Mouse (Mus musculus) kidney, postnatal 25 days (tissue): ENCODE results near the gene Galnt7.

Source experiments
- DNase-seq, 2 experiments: peaks; one replicate each; pipeline ENCODE4 v3.0.0; 2021; ENCODE audit warnings: mixed read lengths in 2 of 2

Gene Galnt7

DNA sequence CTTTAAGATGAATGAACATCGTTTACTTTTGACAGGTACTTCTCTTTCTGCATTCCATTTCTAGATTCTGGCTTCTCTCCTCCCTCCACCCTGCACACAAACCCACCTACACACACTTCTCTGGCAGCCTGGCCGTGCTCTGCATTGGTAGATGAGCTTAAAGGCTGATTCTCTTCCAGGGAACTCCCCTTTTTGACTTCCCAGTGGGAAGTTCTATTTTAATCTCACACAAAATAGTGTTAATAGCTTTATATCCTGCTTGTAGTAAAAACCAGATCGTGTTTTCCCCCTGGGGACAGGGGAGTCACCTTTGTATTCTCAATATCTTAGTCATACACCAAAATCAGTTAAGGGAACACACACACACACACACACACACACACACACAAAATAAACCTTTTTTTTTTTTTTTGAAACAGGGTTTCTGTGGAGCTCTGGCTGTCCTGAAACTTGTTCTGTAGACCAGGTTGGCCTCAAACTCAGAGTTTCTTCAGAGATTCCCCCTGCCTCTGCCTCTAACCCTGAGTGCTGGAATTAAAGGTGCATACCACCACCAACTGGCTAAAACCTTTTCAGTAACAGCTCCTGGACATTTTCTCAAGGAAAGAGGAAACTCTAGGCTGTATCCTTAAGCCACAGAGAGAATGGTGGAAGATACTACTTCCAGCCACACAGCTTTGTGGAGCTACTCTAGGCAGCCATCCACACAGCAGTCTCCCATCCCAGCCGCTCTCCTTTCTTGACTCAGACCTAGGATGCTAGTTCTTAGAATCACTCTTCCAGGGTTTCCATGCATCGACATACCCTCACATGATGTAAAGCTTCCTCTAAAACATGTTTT, 24.7 kb downstream of the Galnt7 start:
- DNase-seq: no peak

- DNase-seq: no peak
Observed at GRCm38 (mm10) chr8:57623955-57624354, 28.9 kb downstream of the Galnt7 start.

GRCm38 (mm10) chr8:57623051-57623450, 29.8 kb downstream of the Galnt7 start:
- DNase-seq: no peak

GRCm38 (mm10) chr8:57616965-57617364, 35.9 kb downstream of the Galnt7 start:
- no peak for DNase-seq

DNA sequence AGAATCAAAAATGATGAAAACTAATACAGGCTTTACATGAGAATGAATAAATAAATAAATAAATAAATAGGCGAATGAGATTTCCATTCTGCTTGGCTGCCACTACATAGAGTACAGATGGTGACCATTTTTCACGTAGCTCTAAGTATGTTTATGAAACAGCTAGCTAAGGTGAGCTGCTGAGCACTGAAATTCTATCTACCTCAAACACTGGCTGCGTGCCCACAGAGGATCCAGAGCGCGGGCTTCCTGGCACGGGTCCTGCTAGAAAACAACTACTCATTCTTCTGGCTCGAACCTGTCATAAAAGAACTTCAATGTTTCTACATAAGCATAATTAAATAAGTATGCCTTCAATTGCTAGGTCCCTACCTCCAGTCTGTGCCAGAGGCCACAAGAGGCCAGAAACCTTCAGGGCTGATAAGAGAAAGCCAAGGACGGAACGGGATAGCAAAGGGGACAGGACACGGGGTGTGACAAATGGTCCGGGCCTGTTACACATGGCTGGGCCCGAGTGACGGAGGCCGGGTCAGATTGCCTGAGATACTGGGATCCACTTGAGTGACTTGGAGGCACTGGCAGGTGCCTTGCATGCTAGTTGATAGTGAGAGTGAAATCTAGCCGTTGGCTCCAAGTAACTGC, 37.7 kb downstream of the Galnt7 start:
- DNase-seq: peak; percentile 57 to 73

DNA sequence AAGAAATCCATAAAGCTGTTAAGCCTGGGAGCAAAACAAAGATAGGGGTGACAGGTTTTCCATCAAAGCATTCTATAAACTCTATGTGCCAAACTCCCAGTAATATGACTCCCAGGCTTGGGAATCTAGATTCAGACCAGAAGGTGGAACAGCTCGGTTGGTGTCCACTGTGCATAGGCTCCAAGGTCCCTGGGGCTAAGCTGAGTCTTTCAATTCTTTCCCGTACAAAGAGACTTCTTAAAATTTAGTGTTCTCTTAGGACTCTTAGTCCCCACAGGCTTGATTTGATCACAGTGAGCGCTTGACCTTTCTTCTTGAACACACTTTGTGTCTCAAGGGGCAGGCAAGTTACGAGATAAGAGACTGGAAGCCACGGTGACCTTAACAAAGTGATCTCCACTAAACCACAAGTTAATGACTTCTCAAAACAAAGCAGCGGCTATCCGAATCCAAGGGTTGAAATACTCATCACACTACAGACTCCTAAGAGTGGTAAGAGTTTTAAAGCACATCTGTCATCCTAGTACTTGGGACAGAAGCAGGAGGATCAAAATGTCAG, 41.3 kb downstream of the Galnt7 start:
- peak; percentile 12 to 38 for DNase-seq

DNA sequence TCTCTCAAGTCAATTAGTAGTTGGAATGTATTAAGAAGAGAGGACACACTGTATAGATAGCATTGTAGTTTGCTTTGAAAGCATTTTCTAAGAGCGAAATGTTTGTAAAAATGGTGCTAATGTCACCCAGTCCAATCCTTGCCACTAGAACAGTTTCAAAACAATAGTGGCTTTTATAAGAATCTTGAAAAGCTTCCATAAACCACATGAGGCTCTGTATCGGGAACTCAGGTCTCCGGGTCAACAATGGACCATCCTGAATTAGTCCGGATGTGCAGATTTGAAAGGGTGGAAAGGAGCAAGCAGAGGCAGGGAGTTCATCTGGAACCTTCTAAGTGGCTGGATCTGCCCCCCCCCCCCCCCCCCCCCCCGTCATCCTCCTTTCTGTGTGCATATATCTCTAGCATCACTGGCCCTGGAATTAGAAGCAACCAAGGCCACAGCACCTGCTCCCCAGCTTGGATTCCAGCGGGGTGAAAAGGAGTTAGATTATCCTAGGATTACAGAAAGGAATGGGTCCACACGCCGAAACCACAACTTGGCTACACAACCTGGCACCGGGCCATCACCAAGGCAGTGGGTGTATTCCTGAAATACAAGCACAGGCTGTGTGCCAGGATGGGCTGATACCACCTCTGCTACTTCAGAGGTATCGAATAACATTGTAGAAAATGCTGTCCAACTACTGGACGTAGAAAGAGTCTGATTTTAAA, 42.0 kb downstream of the Galnt7 start:
- DNase-seq: peak; percentile 45 to 52

- no peak for DNase-seq
Observed at GRCm38 (mm10) chr8:57602511-57602910, 50.3 kb downstream of the Galnt7 start.

DNA sequence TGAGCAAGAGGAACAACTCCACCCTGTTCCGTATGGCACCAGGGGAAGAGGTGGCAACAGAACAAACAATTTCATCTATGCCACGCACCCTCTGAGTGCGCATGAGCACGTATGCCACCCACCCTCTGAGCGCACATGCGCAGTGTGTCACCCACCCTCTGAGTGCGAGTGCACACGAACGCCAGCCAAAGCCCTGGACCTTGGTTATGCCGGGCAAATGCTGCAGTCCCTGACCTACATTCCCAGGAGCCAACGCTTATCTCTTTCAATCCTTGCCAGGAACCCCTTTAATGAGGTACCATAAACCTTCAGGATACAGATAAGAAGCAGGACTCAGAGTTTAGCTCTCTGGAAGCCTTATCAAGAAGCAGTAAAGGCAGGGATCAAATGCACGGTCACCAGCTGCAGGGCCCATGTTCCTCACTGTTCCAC, 50.8 kb downstream of the Galnt7 start:
- DNase-seq: no peak

- DNase-seq: no peak
Observed at GRCm38 (mm10) chr8:57599813-57600555, 52.8 kb downstream of the Galnt7 start.

GRCm38 (mm10) chr8:57595853-57596252, 57.0 kb downstream of the Galnt7 start:
- no peak for DNase-seq

GRCm38 (mm10) chr8:57594175-57594885, 58.5 kb downstream of the Galnt7 start:
- no peak for DNase-seq

DNA sequence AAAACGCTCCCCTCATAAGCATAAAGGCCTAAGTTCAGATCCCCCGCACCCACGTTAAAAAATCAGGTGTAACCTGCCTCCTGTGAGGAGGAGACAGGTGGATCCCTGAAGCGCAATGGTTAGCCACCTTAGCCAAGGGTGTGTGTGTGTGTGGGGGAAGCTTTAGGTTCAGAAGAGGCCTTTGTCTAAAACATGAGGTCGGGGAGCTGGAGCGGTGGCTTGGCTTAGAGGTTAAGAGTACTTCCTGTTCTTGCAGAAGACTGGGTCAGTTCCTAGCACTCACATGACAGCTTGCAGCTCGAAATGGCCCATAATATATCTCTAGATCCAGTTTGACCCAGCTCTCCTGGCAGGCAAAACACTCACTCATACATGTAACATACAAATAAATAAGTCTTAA, 60.2 kb downstream of the Galnt7 start:
- DNase-seq: no peak

- DNase-seq: no peak
Observed at GRCm38 (mm10) chr8:57591681-57592080, 61.2 kb downstream of the Galnt7 start.

- DNase-seq: no peak
Observed at GRCm38 (mm10) chr8:57590015-57590414, 62.8 kb downstream of the Galnt7 start.

GRCm38 (mm10) chr8:57589176-57589575, 63.7 kb downstream of the Galnt7 start:
- DNase-seq: no peak

- no peak for DNase-seq
Observed at GRCm38 (mm10) chr8:57588604-57589003, 64.2 kb downstream of the Galnt7 start.

DNA sequence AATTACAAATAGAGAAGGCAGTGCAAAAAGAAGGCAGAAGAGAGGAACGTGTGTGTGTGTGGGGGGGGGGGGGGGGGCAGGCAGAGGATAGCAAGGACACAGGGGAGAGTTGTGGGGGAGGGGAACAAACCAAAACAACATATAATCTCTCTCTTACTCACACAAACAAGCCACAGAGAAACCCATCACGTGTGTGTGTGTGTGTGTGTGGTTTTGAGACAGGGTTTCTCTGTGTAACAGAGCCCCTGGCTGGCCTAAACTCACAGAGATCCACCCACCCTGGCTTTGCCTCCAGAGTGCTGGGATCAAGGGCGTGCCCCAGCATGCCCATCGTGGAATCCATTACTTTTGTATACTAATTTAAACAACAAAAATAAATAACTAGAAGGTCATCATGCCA, 66.2 kb downstream of the Galnt7 start:
- DNase-seq: no peak

DNA sequence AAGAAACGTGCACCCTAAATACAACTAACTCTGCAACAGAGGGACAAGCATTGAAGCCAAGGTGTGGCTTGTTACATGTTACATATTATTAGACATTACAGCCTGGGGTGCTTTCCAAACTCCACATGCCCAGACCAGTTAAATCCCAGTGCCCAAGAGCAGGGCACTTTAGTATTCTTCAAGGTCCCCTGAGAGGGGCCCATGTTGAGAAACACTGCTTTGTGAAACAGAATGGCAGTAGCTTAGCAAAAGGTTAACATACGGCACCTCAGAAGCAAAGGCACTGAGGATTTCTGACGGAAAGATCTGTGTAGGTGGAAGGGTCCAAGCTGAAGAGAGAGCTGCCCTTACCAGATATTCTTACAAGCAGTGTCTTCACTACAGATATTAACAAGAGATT, 67.0 kb downstream of the Galnt7 start:
- DNase-seq: no peak

GRCm38 (mm10) chr8:57585128-57585442, 67.7 kb downstream of the Galnt7 start:
- peak in 1 of 2 experiments; percentile 44 for DNase-seq

- no peak for DNase-seq
Observed at GRCm38 (mm10) chr8:57584416-57585127, 68.3 kb downstream of the Galnt7 start.
